Mouse (Mus musculus): ENCODE data around the gene Fam161a.
A peak's percentile ranks its signal among the peaks of the same experiment; 100 is the strongest.
"Not testable (repeated sequence)": the region's sequence is repeated elsewhere in the genome, so short reads cannot be mapped to it uniquely, and the experiment has no call there.

The Fam161a gene

GRCm38 (mm10) chr11:23063857-23064256 is 56.5 kb downstream of the Fam161a start:
- no peak for DNase-seq

- not testable (repeated sequence) for DNase-seq
Measured at GRCm38 (mm10) chr11:23064276-23064675, 56.9 kb downstream of the Fam161a start.

- no peak for DNase-seq
Measured at GRCm38 (mm10) chr11:23065167-23065668, 57.9 kb downstream of the Fam161a start.

GRCm38 (mm10) chr11:23067395-23068136 is 60.2 kb downstream of the Fam161a start:
- DNase-seq, result peak; percentile 88

GRCm38 (mm10) chr11:23068201-23068600 is 60.9 kb downstream of the Fam161a start:
- DNase-seq, result no peak

GRCm38 (mm10) chr11:23068986-23069385 is 61.7 kb downstream of the Fam161a start:
- not testable (repeated sequence) for DNase-seq

- no peak for DNase-seq
Measured at GRCm38 (mm10) chr11:23074841-23075240, 67.5 kb downstream of the Fam161a start.

GRCm38 (mm10) chr11:23078541-23078940 is 71.2 kb downstream of the Fam161a start:
- no peak for DNase-seq

Data from right cerebral cortex, postnatal 14 days (tissue).